Mouse (Mus musculus) spleen, adult 2 months (tissue): Measurements from ENCODE around the gene C1galt1c1.

Experiments
- CTCF ChIP-seq: fragments of 200-500 bp; IDR thresholded peaks from 2 replicates; pipeline ENCODE4 v1.5.1; 2011; ENCODE audit warnings: mild to moderate bottlenecking, inconsistent platforms; ENCODE audit not compliant: insufficient read depth, insufficient read length, insufficient replicate concordance; ENCODE audit errors: extremely low read depth
- POLR2A ChIP-seq: fragments of 200-500 bp; IDR thresholded peaks from 2 replicates; pipeline ENCODE4 v1.6.1; 2011; ENCODE audit warnings: low read depth, low read length, inconsistent platforms

DNA sequence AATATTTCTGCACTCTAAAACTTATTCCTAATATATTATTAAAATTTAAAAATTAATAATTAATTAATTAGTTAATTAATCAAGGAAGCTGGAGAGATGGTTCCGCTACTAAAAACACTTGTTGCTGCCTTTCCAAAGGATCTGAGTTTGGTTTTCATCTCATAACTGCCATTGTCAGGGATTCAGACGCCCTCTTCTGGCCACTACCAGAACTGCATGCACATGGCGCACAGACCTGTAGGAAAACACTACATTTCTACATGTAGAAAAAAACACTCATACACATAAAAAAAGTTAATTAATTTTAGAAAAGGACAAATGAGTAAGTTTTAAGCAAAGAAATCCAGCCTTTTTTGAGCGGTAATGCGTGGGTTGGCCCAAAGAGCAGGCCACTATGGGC is 19.8 kb upstream of the C1galt1c1 start:
- TF ChIP-seq POLR2A = no peak
- no peak for TF ChIP-seq CTCF
